ENCODE assay signal across 11 mouse cellular contexts in the genomic region with DNA sequence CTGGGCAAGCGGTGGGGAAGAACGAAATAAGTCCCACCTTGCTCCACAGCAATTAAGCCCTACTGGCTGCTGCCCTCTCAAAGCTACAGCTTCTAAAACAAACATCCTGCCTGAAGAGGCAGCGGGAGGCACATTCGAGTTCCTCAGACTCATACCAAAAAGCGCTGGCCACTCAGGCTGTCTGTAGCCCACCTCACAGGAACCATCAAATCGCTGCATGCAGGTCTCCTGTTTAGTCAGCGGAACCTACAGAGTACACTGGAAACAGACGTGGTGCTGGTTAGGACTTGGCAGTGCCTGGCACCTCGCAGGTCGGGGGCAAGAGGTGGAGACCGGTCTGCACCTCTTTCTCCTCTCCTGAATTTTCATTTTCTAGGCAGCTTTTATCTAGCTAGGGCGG. TPM values are rescaled to one million over a fixed set of nuclear protein-coding genes. Genes with fewer than 3 reads are reported as not detected.
A peak's percentile ranks its signal among the peaks of the same experiment; 100 is the strongest.
DNase-seq lines count a peak whose midpoint lies in the region; ATAC-seq and TF ChIP-seq lines count a peak whose summit lies in the region.
"Had no signal": no experiment of that assay in that cellular context is flagged by ENCODE, and none has a peak within 500 bp of the region (broad histone marks: within the 10 kb centered on the region; RNA-seq: fewer than 3 reads in every experiment).

No protein-coding gene starts in this region.

- peaks cover 9% of the 10 kb centered on the region; the same call in 1 of the 2 replicates for H3K36me3 ChIP-seq in liver, postnatal 0 days (replicated peaks; ENCODE audit: insufficient read depth, low read length)
- H3K36me3 ChIP-seq in forebrain, embryonic 10.5 days (replicated peaks), result peaks cover 41% of the 10 kb centered on the region
- peaks cover 11% of the 10 kb centered on the region for H3K36me3 ChIP-seq in hindbrain, embryonic 16.5 days (ENCODE audit: control insufficient read depth, insufficient read depth, low read length)
- H3K36me3 ChIP-seq in neural tube, embryonic 14.5 days (ENCODE audit: control insufficient read depth, insufficient read depth, low read length), result peaks cover 16% of the 10 kb centered on the region

- no peak overlapping the region for H3K9ac ChIP-seq in liver, postnatal 0 days (replicated peaks)
- peak overlapping the region; percentile 15 for H3K9ac ChIP-seq in hindbrain, embryonic 16.5 days (ENCODE audit: low read depth, low read length)
- no peak overlapping the region for H3K9ac ChIP-seq in neural tube, embryonic 14.5 days (replicated peaks; ENCODE audit: low read depth, low read length)
- H3K9ac ChIP-seq: embryonic facial prominence, embryonic 15.5 days had no signal

- H3K27me3 ChIP-seq in liver, postnatal 0 days (ENCODE audit: insufficient read depth, low read length), result no peaks in the 10 kb centered on the region
- peaks cover 35% of the 10 kb centered on the region for H3K27me3 ChIP-seq in forebrain, embryonic 10.5 days (ENCODE audit: poor library complexity, severe bottlenecking)
- H3K27me3 ChIP-seq in hindbrain, embryonic 16.5 days (replicated peaks; ENCODE audit: control insufficient read depth, insufficient read depth, low read length), result no peaks in the 10 kb centered on the region
- no peaks in the 10 kb centered on the region for H3K27me3 ChIP-seq in neural tube, embryonic 14.5 days (ENCODE audit: control insufficient read depth, insufficient read depth, low read length)
- H3K27me3 ChIP-seq: embryonic facial prominence, embryonic 15.5 days had no signal

- no peak overlapping the region for H3K4me2 ChIP-seq in liver, postnatal 0 days (ENCODE audit: low read depth, low read length)
- no peak overlapping the region for H3K4me2 ChIP-seq in hindbrain, embryonic 16.5 days (ENCODE audit: low read length)
- H3K4me2 ChIP-seq in neural tube, embryonic 14.5 days (ENCODE audit: low read depth, low read length), result no peak overlapping the region

- no peak overlapping the region for H3K27ac ChIP-seq in liver, postnatal 0 days (ENCODE audit: low read depth)
- peak overlapping the region; percentile 94 for H3K27ac ChIP-seq in forebrain, embryonic 10.5 days
- H3K27ac ChIP-seq in hindbrain, embryonic 16.5 days (ENCODE audit: low read depth, low read length), result peak overlapping the region; percentile 95
- H3K27ac ChIP-seq in neural tube, embryonic 14.5 days (ENCODE audit: low read depth, low read length), result peak overlapping the region; percentile 96

- DNase-seq in liver, result peak; percentile 3
- DNase-seq in liver, postnatal 0 days, result no peak
- DNase-seq in forebrain, embryonic 10.5 days (ENCODE audit: extremely low spot score, low spot score), result no peak
- DNase-seq in right cerebral cortex, postnatal 4 days, result no peak
- DNase-seq in urinary bladder, adult 18-20 months (ENCODE audit: low spot score in 2 of 2), result no peak
- DNase-seq in frontal cortex, postnatal 10 days (ENCODE audit: low spot score in 2 of 2), result no peak
- DNase-seq: heart, adult 18-20 months had no signal

- peaks cover 18% of the 10 kb centered on the region for H3K4me1 ChIP-seq in liver, postnatal 0 days (ENCODE audit: insufficient read depth)
- H3K4me1 ChIP-seq in forebrain, embryonic 10.5 days, result peaks cover 84% of the 10 kb centered on the region
- peaks cover 55% of the 10 kb centered on the region for H3K4me1 ChIP-seq in hindbrain, embryonic 16.5 days (ENCODE audit: control insufficient read depth, insufficient read depth, low read depth, low read length)
- H3K4me1 ChIP-seq in neural tube, embryonic 14.5 days (ENCODE audit: control insufficient read depth, insufficient read depth, low read length), result peaks cover 50% of the 10 kb centered on the region

- 64% methylated on average over 12 of the region's 12 CpGs for WGBS in liver, postnatal 0 days (ENCODE audit: insufficient replicate concordance)
- WGBS in forebrain, embryonic 10.5 days, result 74% methylated on average over 12 of the region's 12 CpGs
- WGBS in hindbrain, embryonic 16.5 days, result 63% methylated on average over 12 of the region's 12 CpGs
- 69% methylated on average over 12 of the region's 12 CpGs for whole genome bisulfite sequencing in neural tube, embryonic 14.5 days

- TF ChIP-seq CTCF in liver, postnatal 0 days (IDR thresholded peaks at IDR 0.05; ENCODE audit: low read depth), result no peak

- ATAC-seq in liver, postnatal 0 days, result no peak
- ATAC-seq in hindbrain, embryonic 16.5 days, result no peak
- ATAC-seq in neural tube, embryonic 14.5 days (ENCODE audit: low read depth), result no peak
- ATAC-seq: intestine, postnatal 0 days had no signal

- no peak overlapping the region for H3K4me3 ChIP-seq in liver, postnatal 0 days (ENCODE audit: low read depth, low read length)
- no peak overlapping the region for H3K4me3 ChIP-seq in forebrain, embryonic 10.5 days
- H3K4me3 ChIP-seq in hindbrain, embryonic 16.5 days (ENCODE audit: low read length), result no peak overlapping the region
- H3K4me3 ChIP-seq in neural tube, embryonic 14.5 days (ENCODE audit: low read depth, low read length), result no peak overlapping the region
- H3K4me3 ChIP-seq: embryonic facial prominence, embryonic 15.5 days had no signal

- H3K9me3 ChIP-seq in liver, postnatal 0 days (ENCODE audit: low read length), result no peaks in the 10 kb centered on the region
- peaks cover 11% of the 10 kb centered on the region; the same call in 1 of the 2 replicates for H3K9me3 ChIP-seq in forebrain, embryonic 10.5 days
- no peaks in the 10 kb centered on the region for H3K9me3 ChIP-seq in hindbrain, embryonic 16.5 days (ENCODE audit: control insufficient read depth, low read length)
- no peaks in the 10 kb centered on the region for H3K9me3 ChIP-seq in neural tube, embryonic 14.5 days (ENCODE audit: control insufficient read depth, low read length)
- H3K9me3 ChIP-seq: embryonic facial prominence, embryonic 15.5 days had no signal

- no peak for TF ChIP-seq EP300 in liver, postnatal 0 days (IDR thresholded peaks at IDR 0.05; ENCODE audit: low read depth)

RNA-seq across cellular contexts. Expression of a gene that starts 12.2 kb away (rescaled TPM):
- 7.8 and 8.1 TPM in 2 replicates for polyA plus RNA-seq in liver, postnatal 0 days (2015; fragmentation: Nextera tagmentation; extraction: Ambion mirVana)
- 15.7 and 15.8 TPM in 2 replicates for polyA plus RNA-seq in forebrain, embryonic 10.5 days (2016; fragmentation: Nextera tagmentation; extraction: Ambion mirVana)
- 43.9 and 46.5 TPM in 2 replicates for polyA plus RNA-seq in hindbrain, embryonic 16.5 days (2015; fragmentation: Nextera tagmentation; extraction: Ambion mirVana)
- 54.0 and 56.8 TPM in 2 replicates for polyA plus RNA-seq in neural tube, embryonic 14.5 days (2014; fragmentation: Nextera tagmentation; extraction: Ambion mirVana)
